Mouse (Mus musculus) T-helper 1 cell (primary cell): ENCODE results near the gene Gramd1a.

Experiments
- in situ Hi-C: fragments of 300-600 bp; cut with MboI, MseI; formaldehyde crosslinking; loops from one replicate; pipeline ENCODE4 v1.15.1; 2025; ENCODE audit warnings: high pct_unique_total_duplicates

Gramd1a gene

DNA sequence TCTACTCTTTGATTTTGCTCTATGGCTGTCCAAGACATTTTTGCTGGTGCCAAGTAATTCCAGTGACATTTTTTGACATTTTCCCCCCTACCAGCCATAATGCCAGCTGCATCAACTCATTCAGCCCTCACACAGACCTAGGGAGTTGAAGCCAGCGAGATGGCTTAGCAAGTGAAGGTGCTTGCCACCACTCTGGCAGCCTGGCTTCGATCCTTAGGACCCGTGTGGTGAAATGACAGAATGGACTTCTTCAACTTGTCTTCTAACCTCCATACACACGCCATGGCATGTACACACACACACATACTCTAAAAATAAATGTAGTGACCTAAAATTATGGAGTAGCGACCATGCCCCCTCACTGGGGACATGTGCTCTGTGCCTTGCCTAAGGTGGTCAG, 31.3 kb downstream of the Gramd1a start:
- in situ Hi-C loops: no loop called here

DNA sequence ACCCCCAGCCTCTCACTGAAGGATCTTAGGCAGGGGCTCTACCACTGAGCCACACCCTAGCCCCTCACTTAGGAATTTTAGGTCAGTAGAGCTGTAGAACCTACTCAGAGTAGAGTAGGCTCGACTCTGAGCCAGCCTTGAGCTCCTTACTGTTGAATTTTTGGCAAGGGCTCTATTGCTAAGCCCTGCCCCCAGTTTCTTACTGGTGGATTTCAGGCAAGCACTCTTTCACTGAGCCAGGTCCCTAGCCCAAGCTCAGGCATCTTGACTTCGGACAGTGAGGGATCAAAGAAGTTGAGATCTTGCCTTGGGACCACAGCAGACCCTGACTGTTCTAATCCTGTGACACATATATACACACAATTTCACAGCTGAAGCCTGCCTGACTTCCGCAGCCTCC, 32.0 kb downstream of the Gramd1a start:
- in situ Hi-C loops: no loop called here

DNA sequence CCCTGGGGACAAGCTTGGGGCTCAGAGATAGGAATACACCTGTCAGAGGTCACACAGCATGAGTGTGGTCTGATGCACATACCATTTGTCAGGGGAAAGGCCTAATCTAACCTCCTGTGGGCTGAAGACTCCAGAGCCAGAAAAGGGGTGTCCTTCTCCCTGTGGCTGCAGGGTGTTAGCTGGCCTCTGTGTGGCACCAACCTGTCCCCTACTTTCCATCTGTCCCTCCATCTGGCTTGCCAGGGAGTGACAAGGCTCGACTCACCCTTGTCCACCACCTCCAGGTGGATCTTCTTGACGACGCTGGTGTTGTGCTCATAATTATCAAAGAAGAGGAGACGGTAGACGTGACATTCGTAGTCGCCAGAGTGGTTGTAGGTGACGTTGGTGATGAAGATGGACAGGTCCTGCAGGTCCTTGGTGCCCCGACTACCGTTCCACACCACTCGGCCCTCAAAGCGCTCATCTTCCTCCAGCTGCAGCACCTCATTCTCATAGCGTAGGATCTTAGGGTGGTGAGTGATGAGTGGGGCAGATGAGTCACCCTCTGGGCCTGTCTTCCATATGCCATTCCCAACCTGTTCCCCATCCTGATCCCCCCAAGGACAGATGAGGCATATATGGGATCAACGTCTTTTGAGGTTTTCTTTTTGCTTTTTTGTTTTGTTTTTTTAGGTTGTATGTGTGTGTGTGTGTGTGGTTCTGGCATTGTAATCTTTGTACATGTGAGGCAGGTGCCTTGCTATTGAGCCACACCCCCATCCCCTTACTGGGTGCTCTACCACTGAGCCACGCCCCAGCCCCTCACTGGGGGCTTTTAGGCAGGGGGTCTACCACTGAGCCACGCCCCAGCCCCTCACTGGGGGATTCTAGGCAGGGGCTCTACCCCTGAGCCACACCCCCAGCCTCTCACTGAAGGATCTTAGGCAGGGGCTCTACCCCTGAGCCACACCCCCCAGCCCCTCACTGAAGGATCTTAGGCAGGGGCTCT, 32.8 kb downstream of the Gramd1a start:
- in situ Hi-C loops: no loop called here

DNA sequence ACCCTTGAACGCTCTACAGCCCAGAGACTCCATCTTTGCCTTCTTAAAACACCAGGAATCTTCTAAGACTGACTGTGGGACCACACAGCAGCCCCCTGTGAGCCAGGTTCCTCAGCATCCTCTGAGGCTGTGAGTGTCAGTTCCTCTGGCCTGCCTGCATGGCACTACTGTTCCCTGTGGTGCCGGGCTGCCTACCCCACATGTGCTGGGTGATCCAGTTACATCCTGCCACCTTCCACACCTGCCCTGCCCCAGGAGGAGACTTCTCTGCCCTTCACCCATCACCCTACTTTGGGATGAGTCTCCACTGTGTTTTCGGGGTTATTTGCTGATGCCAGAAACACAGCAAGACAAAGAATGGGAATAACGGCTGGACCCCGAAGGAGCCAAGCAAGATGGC, 36.1 kb downstream of the Gramd1a start:
- in situ Hi-C loops: no loop called here

DNA sequence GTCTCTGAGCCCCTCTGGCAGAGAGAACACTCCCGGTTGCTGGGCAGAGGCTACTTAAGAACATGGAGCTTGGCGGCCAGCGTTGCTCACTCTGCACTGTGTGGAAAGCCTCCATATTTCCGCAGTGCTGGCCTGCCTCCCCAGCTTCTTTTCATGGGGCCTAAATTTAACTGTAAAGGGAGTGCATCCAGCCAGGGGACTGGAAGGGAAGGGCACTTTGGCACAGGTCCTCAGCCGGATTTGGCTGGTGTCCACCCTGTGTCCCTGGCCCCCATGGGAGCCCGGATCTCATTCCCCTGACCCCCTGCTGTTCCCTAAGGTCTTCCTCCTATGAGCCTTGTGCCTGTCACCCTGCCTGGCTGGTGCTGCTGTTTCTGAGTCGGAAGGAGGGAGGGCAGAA, 37.2 kb downstream of the Gramd1a start:
- in situ Hi-C loops: no loop called here

DNA sequence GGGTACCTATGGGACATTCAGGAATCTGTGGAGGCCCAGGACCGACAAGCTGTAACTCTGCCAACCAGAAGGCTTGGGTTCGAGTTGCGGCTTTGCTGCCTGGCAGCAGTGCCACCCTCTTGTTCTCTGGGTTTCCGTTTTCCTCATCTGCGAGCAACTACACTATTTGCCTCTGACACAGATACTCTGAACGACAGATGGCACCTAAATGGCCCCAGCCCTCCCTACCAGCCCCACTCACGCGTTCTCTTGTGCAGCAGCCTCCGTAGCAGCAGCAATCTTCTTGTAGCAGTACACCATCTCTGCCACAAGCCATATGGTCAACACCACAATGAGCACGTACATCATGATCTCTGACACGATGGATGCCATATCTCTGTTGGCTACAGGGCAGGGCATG, 38.2 kb downstream of the Gramd1a start:
- in situ Hi-C loops: no loop called here

DNA sequence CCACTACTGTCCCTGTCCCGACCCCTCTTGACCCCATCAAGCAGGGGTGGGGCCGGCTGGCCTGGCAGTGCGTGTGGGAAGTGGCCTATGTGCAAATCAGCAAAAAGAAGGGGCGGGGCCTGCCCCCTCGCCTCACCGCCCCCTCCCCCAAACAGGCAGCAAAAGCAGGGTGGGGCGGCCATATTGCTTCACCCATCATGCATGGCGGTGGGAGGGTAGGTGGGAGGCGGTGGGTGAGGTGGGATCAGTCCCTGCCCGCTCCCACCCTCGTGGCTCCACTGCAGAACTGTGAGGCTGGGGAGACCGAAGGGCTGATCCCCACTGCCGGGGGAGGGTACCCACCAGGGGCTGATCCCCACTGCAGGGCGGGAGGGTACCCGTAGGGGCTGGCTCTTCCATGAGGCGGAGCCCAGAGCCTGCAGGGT, 39.0 kb downstream of the Gramd1a start:
- in situ Hi-C loops: no loop called here

DNA sequence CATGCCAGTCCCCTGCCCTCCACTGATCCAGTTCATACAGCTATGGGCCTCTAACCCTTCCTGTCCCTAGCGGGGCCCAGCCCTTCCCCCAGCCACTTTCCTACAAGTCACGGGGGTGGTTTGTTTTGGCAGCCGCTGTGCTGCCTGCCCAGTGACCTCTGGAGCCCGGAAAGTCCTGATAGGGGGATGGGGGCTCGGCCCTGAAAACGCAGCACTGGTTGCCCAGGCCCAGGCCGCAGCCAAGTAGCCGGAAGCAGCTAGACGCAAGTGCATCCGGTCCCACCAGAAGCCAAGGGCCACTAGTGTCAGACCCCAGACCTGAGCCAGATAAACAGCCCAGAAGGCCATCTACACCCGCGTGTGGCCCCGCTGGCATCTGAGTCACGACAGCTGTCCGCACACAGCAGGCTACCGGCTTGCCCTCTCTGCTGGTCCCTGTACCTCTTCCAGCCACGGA, 40.1 kb downstream of the Gramd1a start:
- in situ Hi-C loops: no loop called here

DNA sequence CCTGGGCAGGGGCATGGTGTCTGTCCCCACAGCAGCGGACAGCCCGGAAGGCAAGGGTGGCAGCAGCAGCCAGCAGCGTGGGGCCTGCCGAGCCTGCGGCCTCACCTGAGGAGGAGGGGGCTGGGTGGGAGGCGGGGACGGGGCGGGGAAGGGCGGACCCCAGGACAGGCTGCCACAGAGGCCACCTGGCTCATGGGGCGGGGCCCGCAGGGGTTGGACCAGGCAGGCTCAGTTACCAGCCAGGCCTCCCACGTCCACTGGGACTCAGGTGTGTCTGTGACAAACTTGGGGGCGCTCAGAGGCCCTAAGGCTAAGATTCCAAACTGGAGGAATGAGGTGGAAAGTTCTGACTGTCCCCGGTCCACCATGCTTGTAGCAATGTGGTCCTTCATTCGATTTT, 40.5 kb downstream of the Gramd1a start, which contains the start of gene Hpn:
TSS of gene Hpn (minus strand) at position 109 of the 400 bp plus-strand sequence.
- in situ Hi-C loops: no loop called here

DNA sequence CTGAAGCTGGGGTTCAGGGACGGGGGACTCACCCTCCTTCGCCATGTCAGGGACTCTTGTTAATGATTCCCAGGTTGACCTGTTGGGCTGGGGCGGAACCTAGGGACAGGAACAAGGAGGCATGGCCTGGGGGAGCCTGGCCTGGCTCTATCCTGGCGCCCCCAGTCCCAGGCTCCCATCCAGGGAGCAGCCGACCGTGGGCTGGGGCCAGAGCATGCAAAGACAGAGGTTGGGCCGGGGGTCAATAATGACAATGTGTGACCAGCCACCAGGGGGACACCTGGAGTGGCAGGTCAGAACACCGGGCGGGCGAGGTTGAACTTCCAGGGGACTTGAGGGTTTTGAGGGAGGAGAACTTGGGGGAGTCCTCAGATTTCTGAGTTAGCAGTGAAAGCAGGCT, 41.0 kb downstream of the Gramd1a start:
- in situ Hi-C loops: no loop called here

DNA sequence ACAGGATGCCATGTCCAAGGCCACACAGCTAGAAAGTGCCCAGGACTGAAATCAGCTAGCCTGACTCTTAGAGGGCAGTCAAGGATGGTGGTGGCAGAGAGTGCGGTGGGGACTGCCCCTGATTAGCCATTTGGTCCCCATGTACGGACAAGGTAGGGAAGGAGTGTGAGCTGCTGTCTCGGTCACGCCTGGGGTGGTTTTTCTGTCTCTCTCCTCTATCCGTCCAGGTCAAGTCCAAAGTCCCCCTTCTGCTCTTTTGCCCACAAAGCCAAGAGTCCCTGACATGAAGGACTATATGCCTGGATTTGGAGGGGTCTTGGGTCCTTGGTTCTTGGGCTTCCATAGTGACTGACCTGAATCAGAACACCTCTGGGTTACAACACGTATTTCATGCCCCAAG, 41.9 kb downstream of the Gramd1a start:
- in situ Hi-C loops: no loop called here

DNA sequence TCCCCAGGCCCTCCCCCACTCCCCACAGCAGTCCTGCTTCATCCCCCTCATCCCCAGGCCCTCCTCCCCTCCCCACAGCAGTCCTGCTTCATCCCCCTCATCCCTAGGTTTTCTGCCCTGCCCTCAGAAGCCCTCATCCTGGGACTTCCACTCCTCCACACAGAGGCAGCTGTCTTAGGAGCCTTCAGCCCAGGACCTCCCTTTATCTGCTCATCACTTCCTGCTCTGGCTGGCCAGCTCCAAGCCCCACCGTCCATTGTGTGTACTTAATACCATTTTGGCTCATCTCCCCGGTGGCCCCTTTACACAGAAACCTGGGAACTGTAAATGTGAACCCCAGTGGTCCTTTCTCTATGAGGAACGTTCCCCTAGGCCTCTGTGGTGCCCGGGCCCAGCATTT, 43.7 kb downstream of the Gramd1a start:
- in situ Hi-C loops: no loop called here

DNA sequence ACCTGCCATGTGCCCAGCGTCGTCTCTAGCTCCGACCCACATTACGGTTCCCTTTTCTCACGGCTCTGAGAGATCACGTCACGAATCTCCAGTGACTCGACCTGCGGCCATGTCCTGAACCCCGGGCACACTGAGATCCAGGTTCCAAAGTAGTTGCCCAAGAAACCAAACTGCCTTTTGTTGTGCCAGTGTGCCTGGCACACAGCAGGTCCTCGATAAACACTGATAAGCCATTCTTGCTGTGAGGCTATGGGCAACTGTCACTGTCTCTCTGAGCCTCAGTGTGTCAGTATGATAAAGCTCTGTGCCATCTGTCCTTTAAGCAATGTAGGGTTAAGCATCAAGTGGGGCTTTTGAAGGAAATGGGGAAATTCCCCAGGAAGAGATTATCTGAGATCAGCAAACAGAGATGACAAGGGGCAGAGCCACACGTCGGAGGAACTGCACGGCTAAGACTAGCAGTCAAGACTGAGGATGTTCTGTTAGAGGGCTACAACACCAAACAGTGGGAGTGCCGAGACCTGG, 44.8 kb downstream of the Gramd1a start:
- in situ Hi-C loops: no loop called here

DNA sequence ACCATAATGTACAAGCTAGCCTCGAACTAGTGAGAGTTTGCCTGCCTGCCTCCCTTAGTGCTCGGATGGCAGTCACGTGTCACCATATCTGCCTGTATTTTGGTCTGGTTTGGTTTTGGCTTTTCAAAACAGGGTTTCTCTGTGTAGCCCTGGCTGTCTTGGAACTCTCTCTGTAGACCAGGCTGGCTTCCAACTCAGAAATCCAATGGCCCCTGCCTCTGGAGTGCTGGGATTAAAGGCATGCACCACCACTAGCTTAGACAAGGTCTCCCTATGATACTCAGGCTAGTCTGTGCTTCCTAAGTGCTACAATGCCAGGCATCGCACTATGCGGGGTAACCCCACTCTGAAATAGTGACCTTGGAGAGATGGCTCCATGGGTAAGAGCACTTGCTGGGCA, 45.9 kb downstream of the Gramd1a start:
- in situ Hi-C loops: no loop called here

DNA sequence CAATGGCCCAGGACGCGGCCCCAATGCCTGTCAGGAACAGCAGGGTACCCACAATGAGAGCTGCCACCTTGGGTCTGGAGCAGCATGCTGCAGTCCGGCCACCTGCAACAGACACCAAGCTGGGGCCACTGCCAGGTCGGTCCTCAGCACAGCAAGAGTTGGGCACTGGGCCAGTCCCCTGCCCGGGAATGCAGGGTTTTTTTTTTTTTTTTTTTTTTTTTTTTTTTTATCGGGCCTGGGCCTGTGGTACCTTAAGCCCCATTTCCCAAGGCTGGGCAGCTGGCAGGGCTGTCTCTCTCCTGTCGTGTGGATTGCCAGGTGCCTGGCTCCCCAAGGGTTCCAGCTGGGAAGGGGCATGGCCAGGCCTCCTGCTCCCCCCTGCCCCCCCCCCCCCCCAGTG, 46.6 kb downstream of the Gramd1a start:
- in situ Hi-C loops: no loop called here

DNA sequence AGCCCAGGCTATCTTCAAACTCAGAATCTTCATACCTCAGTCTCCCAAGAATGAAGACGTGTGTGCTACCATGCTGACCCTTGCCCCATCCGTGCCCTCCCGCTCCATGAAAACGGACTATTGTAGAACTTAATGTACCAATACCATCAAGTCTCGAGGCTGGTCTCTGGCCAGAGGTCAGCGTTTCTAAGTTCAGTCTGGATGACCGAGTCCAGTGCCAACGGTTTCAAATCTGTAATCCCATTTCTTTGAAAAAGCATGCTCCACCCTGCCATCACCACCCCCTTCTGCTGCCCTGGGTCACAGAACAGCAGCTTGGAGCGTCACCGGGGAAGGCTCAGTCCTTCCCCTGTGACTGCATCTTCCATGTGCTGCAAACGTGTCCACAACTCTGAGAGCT, 47.9 kb downstream of the Gramd1a start:
- in situ Hi-C loops: no loop called here

DNA sequence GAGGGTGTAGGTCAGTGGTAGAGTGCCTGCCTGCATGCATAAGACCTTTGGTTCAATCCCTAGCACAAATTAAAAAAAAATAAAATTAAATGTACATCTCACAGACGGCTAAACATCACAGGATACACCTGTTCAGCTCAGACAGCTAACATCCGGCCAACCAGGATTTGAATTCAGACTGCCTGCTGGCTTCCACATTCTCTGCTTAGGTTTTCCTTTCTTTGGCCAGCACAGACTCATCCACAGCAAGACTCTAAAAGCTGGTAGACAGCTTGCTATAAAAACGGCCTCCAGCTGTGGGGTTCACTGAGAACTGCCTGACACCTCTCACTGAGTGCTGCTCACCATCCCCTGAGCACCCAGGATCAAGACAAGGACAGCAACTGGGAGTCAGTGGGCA, 49.5 kb downstream of the Gramd1a start:
- in situ Hi-C loops: no loop called here

DNA sequence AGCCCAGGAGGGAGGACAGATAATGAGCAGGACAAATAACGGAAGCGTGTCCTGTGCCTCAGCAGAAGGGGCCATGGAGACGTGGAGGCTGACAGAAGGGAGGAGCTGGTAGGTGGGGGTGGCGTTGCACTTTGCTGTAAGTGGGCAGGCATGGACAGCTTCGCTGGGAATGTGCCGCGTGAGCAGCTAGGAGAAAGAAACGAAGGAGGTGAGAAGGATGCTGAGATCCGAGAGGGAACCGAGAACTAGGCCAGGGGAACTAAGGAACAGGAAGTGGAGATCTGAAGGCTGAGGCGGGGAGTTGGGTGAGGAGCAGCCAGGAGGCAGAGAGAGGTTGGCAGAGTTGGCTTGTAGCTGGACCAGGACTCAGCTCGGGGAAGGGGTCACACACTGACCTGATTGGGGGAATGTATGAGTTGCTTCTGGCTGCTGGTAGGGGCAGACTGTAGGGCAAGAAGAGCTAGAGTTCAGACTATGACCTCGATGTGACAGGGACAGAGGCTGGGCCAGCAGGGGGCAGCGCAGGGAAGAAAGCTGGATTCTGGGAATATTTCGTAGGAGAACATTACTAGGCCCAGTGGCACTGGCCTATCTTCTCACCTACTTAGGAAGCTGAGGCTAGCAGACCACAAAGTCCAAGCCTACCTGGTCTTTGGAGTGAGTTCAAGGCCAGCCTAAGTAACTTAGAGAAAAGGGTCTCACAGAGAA, 50.5 kb downstream of the Gramd1a start:
- in situ Hi-C loops: no loop called here

DNA sequence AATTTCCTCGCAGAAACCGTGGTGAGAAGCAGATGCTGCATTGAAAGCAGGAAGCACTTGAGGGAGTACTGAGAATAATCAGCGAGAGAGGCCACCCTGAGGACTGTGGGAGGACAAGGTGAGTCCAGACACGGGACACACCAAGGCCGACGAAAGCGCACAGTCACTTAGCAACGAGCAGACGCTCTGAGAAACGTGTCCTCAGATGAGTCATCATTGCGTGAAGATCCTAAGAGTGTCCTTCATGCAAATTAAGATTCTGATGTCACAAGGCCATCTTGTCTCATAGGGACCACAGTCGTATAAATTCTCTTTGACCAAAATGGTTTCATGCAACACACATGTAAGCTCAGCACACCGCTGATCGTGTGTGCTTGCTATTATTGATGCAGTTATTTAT, 54.9 kb downstream of the Gramd1a start:
- in situ Hi-C loops: no loop called here

DNA sequence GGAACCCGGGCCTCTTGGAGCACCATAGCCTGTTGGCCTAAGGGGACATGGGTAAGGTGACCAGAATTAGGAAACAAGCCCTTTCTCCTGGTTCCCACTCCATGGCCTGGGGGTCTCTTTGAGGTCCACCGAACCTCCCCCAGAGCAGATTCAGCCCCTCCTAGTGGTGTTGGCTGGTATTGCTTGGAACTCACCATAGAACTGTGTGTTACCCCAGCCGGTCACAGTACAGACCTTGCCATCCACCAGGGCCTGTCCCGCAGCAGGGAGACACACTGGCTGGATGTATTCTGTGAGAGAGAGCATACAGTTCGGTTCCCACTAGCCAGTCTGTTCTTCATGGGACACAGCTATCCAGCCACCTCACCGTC, 56.1 kb downstream of the Gramd1a start:
- in situ Hi-C loops: loop anchor here (5.0 kb wide), 1 partner anchor 107 kb away; no protein-coding TSS in a partner anchor

DNA sequence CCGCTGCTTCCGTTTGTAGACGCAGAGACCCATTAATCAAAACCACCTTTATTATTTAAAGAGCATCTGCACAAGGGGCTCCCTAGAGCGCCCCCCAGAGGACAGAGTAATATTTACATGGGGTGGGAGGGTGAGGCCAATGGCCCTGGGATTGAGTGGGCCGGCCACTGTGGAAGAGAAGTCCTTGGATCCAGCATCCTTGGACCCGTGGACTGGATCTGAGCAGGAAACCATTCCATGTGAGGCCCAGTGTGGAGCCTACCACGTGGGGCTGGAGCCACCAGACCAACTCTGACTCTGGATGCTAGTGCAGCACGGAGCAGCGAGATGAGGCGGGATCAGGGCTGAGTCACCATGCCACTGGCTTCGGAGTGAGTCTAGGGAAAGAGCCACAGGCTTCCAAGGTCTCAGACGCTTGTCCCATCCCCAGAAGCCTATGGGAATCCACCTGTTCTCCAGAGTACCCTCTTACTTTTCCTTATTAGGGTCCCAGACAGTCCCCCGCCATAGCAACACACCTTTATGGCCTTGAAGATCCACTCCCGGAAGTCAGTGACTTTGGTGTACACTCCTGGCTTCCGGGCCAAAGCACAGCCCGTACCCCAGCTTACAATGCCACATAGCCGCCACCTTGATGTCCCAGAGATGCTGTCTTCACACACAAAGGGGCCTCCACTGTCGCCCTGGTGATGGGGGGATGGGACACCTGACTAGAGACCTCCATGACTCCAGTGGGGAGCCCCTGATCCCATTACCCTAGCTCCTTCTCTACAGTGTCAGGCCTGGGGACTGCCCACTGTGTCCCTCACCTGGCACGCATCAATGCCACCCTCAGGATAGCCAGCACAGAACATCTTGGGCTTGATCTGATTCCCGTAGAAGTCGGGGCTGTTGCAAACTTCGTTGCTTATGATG, 56.7 kb downstream of the Gramd1a start:
- in situ Hi-C loops: loop anchor here (5.0 kb wide), 1 partner anchor 107 kb away; no protein-coding TSS in a partner anchor
